Mouse (Mus musculus) layer of hippocampus, adult 8-10 months (tissue): ENCODE measurements at regions not wholly inside any gene's neighbourhood (a gene's known extent, or its start where the extent isn't known, plus 50 kb on each side); places are given as distances from the start of the nearest gene placed in this dataset.
A peak's percentile ranks its signal among the peaks of the same experiment; 100 is the strongest.
"Not testable (repeated sequence)": the region's sequence is repeated elsewhere in the genome, so short reads cannot be mapped to it uniquely, and the experiment has no call there.

Experiments used
- DNase-seq, 2 experiments: peaks; one replicate each; pipeline ENCODE4 v3.0.0; 2022; ENCODE audit warnings: low spot score in 2 of 2

GRCm38 (mm10) chr7:52732161-52732560 lies 716.6 kb upstream of the 1700015G11Rik start:
- DNase-seq = not testable (repeated sequence)

- DNase-seq = no peak
Observed at GRCm38 (mm10) chr7:52726236-52726905, 710.8 kb upstream of the 1700015G11Rik start.

GRCm38 (mm10) chr7:52702464-52703145 lies 687.1 kb upstream of the 1700015G11Rik start:
- peak in 1 of 2 experiments; percentile 17 for DNase-seq

GRCm38 (mm10) chr7:52668341-52668740 lies 652.8 kb upstream of the 1700015G11Rik start:
- no peak for DNase-seq
